Mouse (Mus musculus) retina, embryonic 14.5 days (tissue): ENCODE measurements at regions not wholly inside any gene's neighbourhood (a gene's known extent, or its start where the extent isn't known, plus 50 kb on each side); places are given as distances from the start of the nearest gene placed in this dataset.

Experiments
- DNase-seq: peaks from one replicate; pipeline ENCODE4 v3.0.0-alpha.2; 2015; ENCODE audit warnings: low spot score

- DNase-seq = peak; percentile 74
Observed at GRCm38 (mm10) chr4:37566226-37566625, 614.7 kb upstream of the Lingo2 start.

GRCm38 (mm10) chr4:37560209-37560608 lies 608.7 kb upstream of the Lingo2 start:
- DNase-seq = peak; percentile 26

GRCm38 (mm10) chr4:37546001-37546400 lies 594.5 kb upstream of the Lingo2 start:
- no peak for DNase-seq

- no peak for DNase-seq
Observed at GRCm38 (mm10) chr4:37507732-37508131, 556.2 kb upstream of the Lingo2 start.
